Comparison of ENCODE assay signal across 10 mouse cellular contexts in genomic region chr4:123819093-123819610, GRCm38 (mm10). TPM values are rescaled to one million over a fixed set of nuclear protein-coding genes. Genes with fewer than 3 reads are reported as not detected.
DNase-seq lines count a peak whose midpoint lies in the region; ATAC-seq and TF ChIP-seq lines count a peak whose summit lies in the region.
"Had no signal": no experiment of that assay in that cellular context is flagged by ENCODE, and none has a peak within 500 bp of the region (broad histone marks: within the 10 kb centered on the region; RNA-seq: fewer than 3 reads in every experiment).

No protein-coding gene starts in this region.

- no peak overlapping the region for H3K27ac ChIP-seq in kidney, adult 2 months (ENCODE audit: insufficient read depth, low read depth, low read length)
- no peak overlapping the region for H3K27ac ChIP-seq in kidney, embryonic 16.5 days (ENCODE audit: low read length)

- no peak for DNase-seq in kidney, adult 2 months
- DNase-seq in brain, adult 2 months (ENCODE audit: low read depth, low spot score), result peak; percentile 69
- DNase-seq in spleen, adult 12 weeks (ENCODE audit: low spot score), result no peak
- DNase-seq: adrenal gland, adult 2 months had no signal

- no peak overlapping the region for H3K9ac ChIP-seq in kidney, embryonic 16.5 days (replicated peaks; ENCODE audit: low read length)

- WGBS in kidney, adult 2 months, result 73% methylated on average over 4 of the region's 4 CpGs
- 56% methylated on average over 4 of the region's 4 CpGs for WGBS in kidney, embryonic 16.5 days

- no peaks in the 10 kb centered on the region for H3K9me3 ChIP-seq in kidney, embryonic 16.5 days (ENCODE audit: low read length)
- H3K9me3 ChIP-seq in E14TG2a.4 (ENCODE audit: low read length), result peaks cover 25% of the 10 kb centered on the region

- H3K4me3 ChIP-seq in kidney, adult 2 months (ENCODE audit: insufficient read depth, low read depth, low read length), result no peak overlapping the region
- H3K4me3 ChIP-seq in kidney, embryonic 16.5 days (ENCODE audit: low read length), result no peak overlapping the region
- H3K4me3 ChIP-seq in E14TG2a.4 (replicated peaks; ENCODE audit: low read length), result no peak overlapping the region

- no peaks in the 10 kb centered on the region for H3K4me1 ChIP-seq in kidney, adult 2 months (ENCODE audit: control insufficient read depth, insufficient read depth, low read length)
- H3K4me1 ChIP-seq in kidney, embryonic 16.5 days (ENCODE audit: insufficient read depth, low read length), result no peaks in the 10 kb centered on the region
- H3K4me1 ChIP-seq in E14TG2a.4 (replicated peaks; ENCODE audit: low read depth, low read length), result peaks cover 7% of the 10 kb centered on the region

- peak; percentile 45; the same call in 1 of the 2 replicates for TF ChIP-seq CTCF in kidney, adult 2 months (conservative IDR thresholded peaks at IDR 0.05; ENCODE audit: insufficient read depth, insufficient read length, low read depth, low read length)
- peak; percentile 32 for TF ChIP-seq CTCF in E14TG2a.4 (conservative IDR thresholded peaks at IDR 0.05; ENCODE audit: low read length)

- H3K36me3 ChIP-seq in kidney, adult 2 months (ENCODE audit: control insufficient read depth, insufficient read depth, low read length), result no peaks in the 10 kb centered on the region
- H3K36me3 ChIP-seq in kidney, embryonic 16.5 days (ENCODE audit: insufficient read depth, low read length), result no peaks in the 10 kb centered on the region
- H3K36me3 ChIP-seq in E14TG2a.4 (ENCODE audit: insufficient read depth, low read length), result no peaks in the 10 kb centered on the region

- no peak for TF ChIP-seq POLR2A in kidney, adult 2 months (IDR thresholded peaks at IDR 0.05; ENCODE audit: low read depth, low read length)

- no peak for ATAC-seq in kidney, embryonic 16.5 days (ENCODE audit: low FRiP score, low TSS enrichment)
- ATAC-seq in megakaryocyte progenitor cell, adult 5-6 weeks (replicated peaks; ENCODE audit: poor library complexity), result peak; percentile 37; the same call in 1 of the 2 replicates
- ATAC-seq in granulocyte monocyte progenitor cell, adult 5-6 weeks (replicated peaks; ENCODE audit: poor library complexity, severe bottlenecking), result no peak

- H3K4me2 ChIP-seq in kidney, embryonic 16.5 days (replicated peaks; ENCODE audit: low read depth, low read length), result no peak overlapping the region

- H3K27me3 ChIP-seq in kidney, adult 2 months (replicated peaks; ENCODE audit: control insufficient read depth, insufficient read depth, low read length), result no peaks in the 10 kb centered on the region
- no peaks in the 10 kb centered on the region for H3K27me3 ChIP-seq in kidney, embryonic 16.5 days (ENCODE audit: insufficient read depth, low read length)
- no peaks in the 10 kb centered on the region for H3K27me3 ChIP-seq in E14TG2a.4 (ENCODE audit: insufficient read depth, low read length)

RNA-seq across cellular contexts. Expression of gene Rhbdl2, which starts 31.5 kb away (rescaled TPM):
- 1.5 TPM in 2 replicates for polyA plus RNA-seq in kidney, adult 2 months (2012; rRNA removed)
- 6.8 and 7.2 TPM in 2 replicates for polyA plus RNA-seq in kidney, embryonic 16.5 days (2015; fragmentation: Nextera tagmentation; extraction: Ambion mirVana)
- total RNA-seq in megakaryocyte progenitor cell, adult 5-6 weeks (2015), result not detected in 2 replicates
- not detected in 2 replicates for total RNA-seq in megakaryocyte progenitor cell, adult 5-6 weeks (2017)
- not detected in 2 replicates for total RNA-seq in granulocyte monocyte progenitor cell, adult 5-6 weeks (2014; fragmentation: Nextera tagmentation)
- not detected in 2 replicates for total RNA-seq in granulocyte monocyte progenitor cell, adult 5-6 weeks (2017)

RNA-seq across cellular contexts. Expression of gene 4933427I04Rik, which starts 40.3 kb away (rescaled TPM):
- polyA plus RNA-seq in kidney, adult 2 months (2012; rRNA removed), result 0.04 TPM in 1 of 2 replicates, not detected in the other
- polyA plus RNA-seq in kidney, embryonic 16.5 days (2015; fragmentation: Nextera tagmentation; extraction: Ambion mirVana), result 0.09 TPM in 1 of 2 replicates, not detected in the other
- total RNA-seq in megakaryocyte progenitor cell, adult 5-6 weeks (2015), result not detected in 2 replicates
- not detected in 2 replicates for total RNA-seq in megakaryocyte progenitor cell, adult 5-6 weeks (2017)
- not detected in 2 replicates for total RNA-seq in granulocyte monocyte progenitor cell, adult 5-6 weeks (2014; fragmentation: Nextera tagmentation)
- not detected in 2 replicates for total RNA-seq in granulocyte monocyte progenitor cell, adult 5-6 weeks (2017)
- total RNA-seq: adrenal gland, adult 2 months had no signal
- polyA plus RNA-seq: adrenal gland, adult 2 months; frontal cortex, adult 2 months; large intestine, adult 2 months had no signal
